Mouse (Mus musculus) kidney, postnatal 25 days (tissue): Measurements from ENCODE around the gene Smoc1.

Source experiments
- DNase-seq, 2 experiments: peaks; one replicate each; pipeline ENCODE4 v3.0.0; 2021; ENCODE audit warnings: mixed read lengths in 2 of 2

The Smoc1 gene

GRCm38 (mm10) chr12:81085244-81085643, 58.6 kb downstream of the Smoc1 start:
- DNase-seq: no peak

DNA sequence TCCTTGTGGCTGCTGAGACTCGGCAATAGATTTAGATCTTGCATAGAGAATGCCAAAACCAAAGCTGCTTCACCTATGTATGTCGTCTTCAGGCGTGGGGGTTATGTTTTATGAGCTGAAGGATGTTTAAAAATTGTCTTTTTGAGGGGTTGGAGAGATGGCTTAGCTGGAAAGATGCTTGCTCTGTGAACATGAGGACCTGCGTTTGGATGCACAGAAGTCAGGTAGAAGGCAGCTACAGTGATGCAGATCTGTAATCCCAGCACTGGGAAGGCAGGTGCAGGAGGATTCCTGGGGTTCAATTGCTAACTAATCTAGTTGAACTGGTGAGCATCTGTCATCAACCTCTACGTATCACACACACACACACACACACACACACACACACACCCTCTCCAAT, 61.5 kb downstream of the Smoc1 start:
- DNase-seq: no peak

DNA sequence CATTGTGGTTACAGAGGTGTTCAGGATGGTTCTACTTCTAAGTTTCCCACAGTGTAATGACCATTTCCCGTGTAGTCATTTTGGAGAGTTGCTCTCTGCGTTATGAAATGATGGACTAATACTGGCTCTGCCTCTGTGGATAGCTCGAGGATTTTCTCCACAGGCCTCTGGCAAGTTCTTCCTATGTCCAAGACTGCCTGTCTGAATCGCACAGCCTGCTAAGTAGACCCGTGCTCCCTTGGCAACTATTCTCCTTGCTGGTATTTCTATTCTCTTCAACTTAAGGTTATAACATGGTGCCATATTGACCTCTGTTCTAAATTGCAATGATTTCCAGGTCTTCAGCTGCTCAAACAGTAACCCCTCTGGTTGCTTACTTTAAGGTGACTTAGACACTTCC, 65.0 kb downstream of the Smoc1 start:
- no peak for DNase-seq

DNA sequence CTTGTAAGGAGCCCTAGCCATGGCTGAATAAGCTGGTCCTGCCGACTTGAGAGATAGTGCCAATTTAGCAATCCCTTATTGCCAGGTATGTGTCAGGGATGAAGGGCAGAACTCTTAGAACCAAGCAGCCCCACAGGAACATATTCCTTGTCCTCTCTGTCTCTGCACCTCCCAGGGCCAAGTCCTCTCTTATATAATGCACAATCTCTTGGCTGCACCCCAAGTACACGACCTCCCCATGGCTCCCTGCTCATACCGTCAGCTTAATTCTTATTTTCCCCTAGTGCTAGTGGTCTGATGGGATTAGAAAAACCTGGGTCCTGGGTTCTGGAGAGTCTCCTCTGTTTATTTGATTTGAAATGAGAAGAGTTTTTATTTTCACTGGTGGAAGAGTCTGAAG, 66.0 kb downstream of the Smoc1 start:
- no peak for DNase-seq

- no peak for DNase-seq
These were observed 66.6 kb downstream of the Smoc1 start for GRCm38 (mm10) chr12:81093211-81093610.

GRCm38 (mm10) chr12:81094766-81095405, 68.3 kb downstream of the Smoc1 start:
- no peak for DNase-seq

GRCm38 (mm10) chr12:81097267-81097666, 70.7 kb downstream of the Smoc1 start:
- no peak for DNase-seq

DNA sequence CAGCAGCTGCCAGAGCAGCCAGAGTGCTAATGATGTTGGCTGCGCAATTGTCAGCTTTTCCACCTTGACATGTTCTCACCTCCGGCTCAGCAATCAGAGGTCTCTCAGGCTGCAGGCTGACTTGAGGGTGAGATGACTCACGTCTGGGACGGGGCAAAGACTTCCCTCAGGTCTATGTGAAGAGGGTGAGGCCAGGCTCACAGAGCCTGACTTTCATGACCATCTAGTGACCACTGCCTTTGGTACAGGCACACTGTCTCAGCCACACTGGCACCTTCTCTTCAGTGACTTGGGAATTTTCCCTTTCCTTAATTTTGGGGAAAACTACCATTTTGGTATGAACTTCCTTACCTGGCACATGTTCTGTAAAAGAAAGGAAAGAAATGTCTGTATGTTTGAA, 71.1 kb downstream of the Smoc1 start:
- DNase-seq: no peak

GRCm38 (mm10) chr12:81099161-81099560, 72.6 kb downstream of the Smoc1 start:
- DNase-seq: no peak

DNA sequence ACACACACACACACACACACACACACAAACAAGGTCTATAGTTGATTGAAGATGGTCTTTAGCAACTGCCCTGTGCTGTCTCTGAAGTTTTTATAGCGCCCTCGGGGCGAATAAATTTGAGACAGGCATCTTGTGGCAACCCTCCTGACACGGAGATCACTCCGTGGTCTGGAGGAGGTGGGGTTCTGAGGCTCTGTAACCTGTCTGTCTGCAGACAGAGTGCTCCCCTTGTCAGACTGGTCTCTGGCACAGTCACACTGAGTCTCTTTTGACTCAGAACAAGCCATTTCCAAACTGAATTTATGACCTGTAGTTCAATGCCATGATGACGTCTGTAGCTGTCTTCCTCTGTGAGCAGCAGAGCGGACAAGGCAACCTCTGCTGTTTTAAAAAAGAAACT, 75.1 kb downstream of the Smoc1 start:
- no peak for DNase-seq

- DNase-seq: no peak
These were observed 77.9 kb downstream of the Smoc1 start for GRCm38 (mm10) chr12:81104546-81104945.

DNA sequence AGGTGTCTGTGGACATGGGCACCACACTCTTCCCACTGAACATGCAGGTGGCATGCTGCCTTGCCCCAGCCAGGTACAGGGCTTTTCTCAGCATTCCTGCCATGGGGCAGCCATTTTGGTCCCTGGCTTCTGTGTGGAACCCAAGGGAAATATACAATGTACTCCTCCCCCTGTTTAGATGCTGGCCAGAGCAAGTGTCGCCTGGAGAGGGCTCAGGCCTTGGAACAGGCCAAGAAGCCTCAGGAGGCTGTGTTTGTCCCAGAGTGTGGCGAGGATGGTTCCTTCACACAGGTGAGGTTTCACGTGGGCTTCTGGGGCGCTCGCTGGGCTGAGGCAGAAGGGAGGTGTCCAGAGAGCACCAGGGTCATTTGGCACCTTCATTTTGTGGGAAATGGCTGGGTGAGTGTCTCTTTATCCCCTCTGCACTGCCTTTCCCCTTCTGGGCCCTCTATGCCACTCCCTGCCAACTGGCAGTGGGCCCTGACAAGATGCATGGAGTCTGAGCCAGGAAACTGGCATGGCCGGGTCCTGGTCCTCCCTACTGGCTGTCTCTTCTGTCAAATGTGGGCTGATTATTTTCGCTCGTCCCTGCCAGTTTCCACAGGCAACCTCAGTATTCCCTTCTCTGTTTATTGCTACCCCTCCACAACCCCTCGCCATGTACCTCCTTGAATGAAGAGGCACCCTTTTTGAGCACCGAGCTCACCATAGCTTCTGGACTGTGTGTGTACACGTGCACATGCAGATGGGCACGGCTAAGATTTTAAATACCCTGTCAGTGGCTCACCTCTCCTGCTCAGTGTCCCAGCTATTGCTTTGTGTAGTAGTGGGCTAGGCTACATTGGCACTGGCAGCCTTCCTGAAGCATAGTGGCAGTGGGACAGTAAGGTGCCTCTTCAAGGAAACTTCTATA, 79.4 kb downstream of the Smoc1 start:
- DNase-seq: no peak

DNA sequence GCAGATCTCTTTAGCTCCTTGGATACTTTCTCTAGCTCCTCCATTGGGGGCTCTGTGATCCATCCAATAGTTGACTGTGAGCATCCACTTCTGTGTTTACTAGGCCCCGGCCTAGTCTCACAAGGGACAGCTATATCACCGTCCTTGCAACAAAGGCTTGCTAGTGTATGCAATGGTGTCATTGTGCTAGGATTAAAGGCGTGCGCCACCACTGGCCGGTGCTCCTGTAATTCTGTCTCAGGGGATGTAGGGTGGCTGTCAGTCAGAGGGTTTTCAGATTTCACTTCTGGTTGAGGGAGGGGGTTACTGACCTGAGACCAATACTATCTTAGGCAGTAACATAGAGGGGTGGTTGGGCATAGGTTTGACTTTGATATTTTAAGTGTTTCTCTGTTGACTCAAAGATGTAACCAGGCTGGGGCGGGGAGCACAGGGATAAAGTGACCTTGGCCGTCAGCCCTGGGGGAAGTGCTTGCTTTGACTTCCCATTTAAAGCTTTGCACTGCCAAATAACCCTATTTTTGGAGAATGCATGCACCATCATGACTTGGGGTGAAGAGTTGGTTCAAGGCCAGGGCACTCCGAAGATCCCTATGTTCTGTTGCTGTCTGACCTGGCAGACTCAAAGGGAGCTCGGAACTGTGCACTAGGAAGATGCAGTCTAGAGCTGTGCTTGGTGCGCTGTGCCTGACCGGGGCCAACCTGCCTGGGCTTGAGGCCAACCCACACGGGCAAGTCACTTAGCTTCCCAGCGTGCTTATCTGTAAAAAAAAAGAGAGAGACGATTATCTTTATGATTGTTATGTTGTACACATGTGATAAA, 80.9 kb downstream of the Smoc1 start:
- no peak for DNase-seq

DNA sequence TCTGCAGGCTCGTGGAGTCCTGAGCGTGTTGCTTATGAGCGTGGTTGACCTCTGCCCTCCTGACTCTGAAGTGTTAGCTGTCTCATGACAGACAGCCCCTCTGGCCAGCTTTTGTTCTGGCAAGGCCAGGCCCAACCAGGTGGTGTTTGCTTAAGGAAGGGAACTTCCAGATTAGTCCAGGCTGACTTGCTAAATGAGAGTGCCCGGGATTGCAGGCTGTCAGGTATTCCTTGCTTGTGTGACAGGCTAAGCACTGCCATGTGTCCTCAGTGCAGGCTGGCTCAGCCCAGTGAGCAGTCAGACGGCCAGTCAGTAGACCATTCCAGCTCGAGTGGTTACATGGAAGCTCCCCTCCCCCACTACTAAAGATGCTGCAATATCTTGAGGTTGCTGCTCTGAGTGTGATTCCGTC, 82.0 kb downstream of the Smoc1 start:
- DNase-seq: no peak

- no peak for DNase-seq
These were observed 83.4 kb downstream of the Smoc1 start for GRCm38 (mm10) chr12:81110006-81110405.

DNA sequence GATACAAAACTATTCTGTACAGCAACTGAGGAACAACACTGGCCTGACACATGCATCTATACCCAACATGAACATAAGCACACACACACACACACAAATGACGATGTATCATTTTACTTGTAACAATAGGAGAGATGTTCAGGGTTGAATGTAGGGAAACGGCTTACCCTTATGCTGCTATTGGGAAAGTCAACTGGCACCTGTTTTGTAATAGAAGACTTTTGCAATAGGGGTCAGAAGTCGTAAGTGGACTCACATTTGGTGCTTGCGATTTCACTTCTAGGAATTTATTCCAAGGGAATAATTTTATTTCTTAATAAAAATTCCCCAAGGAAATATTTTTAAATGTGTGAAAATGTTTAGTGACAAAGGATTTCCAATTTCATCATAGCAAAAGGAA, 85.7 kb downstream of the Smoc1 start:
- DNase-seq: no peak

GRCm38 (mm10) chr12:81120301-81120700, 93.7 kb downstream of the Smoc1 start:
- no peak for DNase-seq

DNA sequence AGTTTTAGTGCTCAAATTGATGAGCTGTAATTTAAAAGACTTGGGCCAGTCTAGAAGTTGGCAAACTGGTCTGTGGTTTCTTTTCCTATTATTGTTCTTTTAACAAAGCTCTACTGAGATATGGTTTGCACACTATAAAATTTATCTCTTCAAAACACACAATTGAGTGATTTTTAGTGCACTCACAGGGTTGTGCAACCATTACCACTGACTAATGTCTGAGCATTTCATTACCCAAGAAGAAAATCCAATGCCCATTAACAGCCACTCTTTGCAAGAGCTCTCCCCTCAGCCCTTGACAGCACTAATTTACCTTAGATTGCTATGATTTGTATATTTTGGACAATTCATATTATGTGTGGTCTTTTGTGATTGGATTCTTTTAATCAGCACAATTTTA, 97.2 kb downstream of the Smoc1 start:
- DNase-seq: no peak

DNA sequence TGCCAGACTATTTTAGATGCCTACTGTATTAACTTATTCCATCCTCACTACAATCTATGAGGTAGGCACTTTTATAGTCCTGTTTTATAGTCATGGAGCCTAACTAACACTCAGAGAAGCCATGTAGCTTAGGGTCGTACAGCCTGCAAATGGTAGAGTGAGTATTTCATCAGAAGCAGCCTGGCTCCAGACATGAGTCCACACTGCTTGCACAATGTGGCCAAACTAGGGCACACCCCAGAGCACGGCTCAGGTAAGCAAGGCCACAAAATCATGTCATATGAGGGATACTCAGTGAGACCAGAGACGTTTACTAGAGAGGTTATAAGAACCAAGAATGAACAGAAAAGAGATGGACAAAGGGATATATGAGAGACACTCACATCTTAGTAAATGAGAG, 100.2 kb downstream of the Smoc1 start:
- no peak for DNase-seq

DNA sequence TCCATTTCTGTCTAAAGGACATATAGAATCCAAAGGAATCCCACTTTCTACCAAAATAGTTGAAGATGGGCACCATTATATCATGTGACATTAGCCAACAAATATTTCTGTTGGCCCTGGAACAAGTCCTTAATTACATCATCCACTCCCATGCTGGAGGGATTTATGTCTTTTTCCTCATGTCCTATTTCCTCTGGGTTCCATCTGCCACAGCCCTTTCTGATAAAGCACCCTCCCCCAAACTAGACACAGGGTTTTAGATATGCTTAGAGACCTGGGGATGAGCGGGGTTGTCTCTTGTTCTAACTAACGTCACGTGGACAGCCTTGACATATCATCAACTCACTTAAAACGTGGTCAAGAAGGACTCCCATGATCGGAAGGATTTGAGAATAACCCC, 102.1 kb downstream of the Smoc1 start:
- no peak for DNase-seq

- no peak for DNase-seq
These were observed 104.1 kb downstream of the Smoc1 start for GRCm38 (mm10) chr12:81130692-81131091.

DNA sequence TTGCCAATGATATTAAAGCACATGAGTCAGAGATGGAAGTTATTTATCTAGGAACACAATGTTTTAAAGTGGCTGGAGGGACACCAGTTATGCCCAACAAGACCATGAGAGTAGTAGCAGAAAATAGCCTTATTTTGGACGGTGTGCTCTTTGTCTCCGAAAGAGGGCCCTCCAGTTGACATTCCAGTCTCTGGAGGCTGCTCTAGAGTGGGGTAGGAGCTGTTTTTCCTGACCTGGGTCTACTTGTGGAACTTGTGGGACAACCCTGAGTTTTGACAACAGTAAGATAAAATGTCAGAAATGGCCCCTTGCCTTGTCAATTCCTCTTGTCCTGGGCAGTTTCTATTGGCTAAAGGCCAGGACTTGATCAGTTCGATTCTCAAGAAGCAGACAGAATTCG, 104.5 kb downstream of the Smoc1 start:
- DNase-seq: no peak

DNA sequence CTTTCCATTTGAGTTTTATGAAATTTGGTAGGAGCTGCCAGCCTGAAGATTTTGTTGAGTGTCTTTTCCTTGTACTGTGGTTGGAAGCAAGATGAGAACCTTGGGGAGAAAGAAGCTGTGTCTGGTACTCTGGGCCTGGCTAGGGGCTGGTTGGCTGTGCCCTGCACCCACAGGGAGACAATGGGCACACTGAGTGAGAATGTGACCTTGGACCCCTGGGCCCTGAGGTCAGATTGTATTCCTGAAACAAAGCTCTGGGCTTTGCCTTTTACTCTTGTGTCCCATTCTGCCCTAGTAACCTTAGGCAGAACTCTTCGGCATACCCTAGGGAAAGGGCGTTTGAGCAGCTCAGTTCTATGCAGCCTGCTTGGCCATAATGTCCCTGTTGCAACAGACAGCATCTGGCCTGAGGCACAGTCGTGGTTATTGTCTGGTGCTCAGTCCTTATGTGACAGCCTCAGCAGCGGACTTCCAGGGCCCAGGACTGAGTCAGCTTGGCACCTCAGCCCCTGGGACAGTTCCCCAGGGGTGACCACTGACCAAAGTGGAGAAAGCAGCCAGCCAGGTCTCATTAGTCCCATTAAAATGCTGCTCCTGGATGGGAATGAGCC, 106.6 kb downstream of the Smoc1 start:
- DNase-seq: no peak
